ENCODE assay signal across 9 mouse cellular contexts in the genomic region with DNA sequence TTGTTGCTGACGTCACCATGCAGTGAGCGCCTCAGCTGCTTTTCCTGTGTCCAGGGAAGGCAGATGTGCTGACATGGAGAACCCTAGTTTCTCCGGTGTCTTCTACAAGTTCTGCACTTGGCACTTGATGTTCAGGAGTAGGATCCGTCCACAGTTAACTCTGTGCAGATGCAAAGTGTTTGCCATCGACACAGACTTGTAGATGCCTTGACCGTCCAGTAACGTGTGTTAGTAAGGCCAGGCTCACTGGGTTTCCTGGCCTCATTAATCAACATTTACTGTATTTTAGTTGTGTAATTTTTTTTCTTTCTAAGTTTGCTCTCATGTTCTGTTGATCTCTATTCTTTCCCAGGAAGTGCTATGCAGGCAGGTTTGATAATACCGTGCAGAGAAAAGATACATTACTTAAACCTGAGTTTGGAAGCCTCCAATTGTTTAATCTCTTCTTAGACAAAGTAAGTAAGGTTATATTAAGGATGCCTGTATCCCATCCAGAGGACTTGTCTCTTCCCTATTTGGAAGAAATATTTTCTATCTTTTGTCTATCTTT. TPM values are rescaled to one million over a fixed set of nuclear protein-coding genes. Genes with fewer than 3 reads are reported as not detected.
DNase-seq lines count a peak whose midpoint lies in the region; TF ChIP-seq lines count a peak whose summit lies in the region.
"Not testable (repeated sequence)": the region's sequence is repeated elsewhere in the genome, so short reads cannot be mapped to it uniquely, and the experiment has no call there.
"Had no signal": no experiment of that assay in that cellular context is flagged by ENCODE, and none has a peak within 500 bp of the region (broad histone marks: within the 10 kb centered on the region; RNA-seq: fewer than 3 reads in every experiment).

No protein-coding gene starts in this region.

- peak overlapping the region; percentile 59 for H3K4me3 ChIP-seq in embryonic facial prominence, embryonic 10.5 days
- H3K4me3 ChIP-seq in heart, adult 2 months, result peak overlapping the region; percentile 54
- H3K4me3 ChIP-seq in olfactory bulb, adult 2 months (ENCODE audit: insufficient read depth, low read depth, low read length), result peak overlapping the region; percentile 66

- not testable (repeated sequence) for TF ChIP-seq EP300 in heart, adult 2 months (IDR thresholded peaks at IDR 0.05; ENCODE audit: insufficient read depth, low read depth, low read length)

- TF ChIP-seq POLR2A in heart, adult 2 months (IDR thresholded peaks at IDR 0.05; ENCODE audit: insufficient read depth, low read depth, low read length); olfactory bulb, adult 2 months (IDR thresholded peaks at IDR 0.05; ENCODE audit: insufficient read depth, low read depth, low read length): not testable (repeated sequence)

- peak overlapping the region; percentile 26; the same call in 1 of the 2 replicates for H3K27ac ChIP-seq in embryonic facial prominence, embryonic 10.5 days (replicated peaks)
- H3K27ac ChIP-seq in heart, adult 2 months, result peak overlapping the region; percentile 80
- H3K27ac ChIP-seq in olfactory bulb, adult 2 months (ENCODE audit: insufficient read depth, low read depth, low read length), result peak overlapping the region; percentile 31; the same call in 1 of the 2 replicates

- H3K79me2 ChIP-seq in heart, adult 2 months (replicated peaks; ENCODE audit: control insufficient read depth, insufficient read depth, low read length), result not testable (repeated sequence)

- DNase-seq in NIH3T3 (ENCODE audit: low read depth), result peak; percentile 30
- not testable (repeated sequence) for DNase-seq in embryonic facial prominence, embryonic 10.5 days (ENCODE audit: low spot score); heart, adult 2 months
- DNase-seq in induced T-regulatory cell, adult 2 months (ENCODE audit: low read depth), result peak; percentile 65
- DNase-seq in left cerebral cortex, postnatal 25 days (ENCODE audit: low spot score in 2 of 2), result peak; percentile 46 to 50
- DNase-seq in lung, postnatal 10 days, result peak; percentile 13
- DNase-seq in thymus, postnatal 4 days, result peak; percentile 20

- WGBS in embryonic facial prominence, embryonic 10.5 days, result 17% methylated on average over 6 of the region's 8 CpGs
- WGBS in heart, adult 2 months, result 7% methylated on average over 6 of the region's 8 CpGs
- 5% methylated on average over 7 of the region's 8 CpGs for WGBS in olfactory bulb, adult 2 months

- intact Hi-C loops in heart, adult 2 months (cut with DNase I), result loop anchor here (1.0 to 5.0 kb wide), 2 partner anchors 55 to 65 kb away; partner anchors contain the start of gene Zfp119b
- intact Hi-C loops in left cerebral cortex, postnatal 25 days (cut with DNase I), result loop anchor here (5.0 kb wide), 1 partner anchor 55 kb away; the partner anchor contains the start of gene Zfp119b

- H3K4me1 ChIP-seq in embryonic facial prominence, embryonic 10.5 days; heart, adult 2 months (ENCODE audit: control insufficient read depth, insufficient read depth, low read length); olfactory bulb, adult 2 months (ENCODE audit: control insufficient read depth, insufficient read depth, low read length): not testable (repeated sequence)

- peaks cover 22% of the 10 kb centered on the region for H3K36me3 ChIP-seq in embryonic facial prominence, embryonic 10.5 days (replicated peaks)
- not testable (repeated sequence) for H3K36me3 ChIP-seq in heart, adult 2 months (ENCODE audit: control insufficient read depth, insufficient read depth, low read length)

- H3K27me3 ChIP-seq in embryonic facial prominence, embryonic 10.5 days (replicated peaks; ENCODE audit: low read depth, poor library complexity, severe bottlenecking); heart, adult 2 months (ENCODE audit: control insufficient read depth, insufficient read depth, low read length): not testable (repeated sequence)

- not testable (repeated sequence) for TF ChIP-seq CTCF in heart, adult 2 months (IDR thresholded peaks at IDR 0.05); olfactory bulb, adult 2 months (IDR thresholded peaks at IDR 0.05; ENCODE audit: insufficient read depth, low read depth, low read length)

- H3K9me3 ChIP-seq in embryonic facial prominence, embryonic 10.5 days, result not testable (repeated sequence)

- H3K9ac ChIP-seq in heart, adult 2 months (ENCODE audit: low read depth, low read length), result peak overlapping the region; percentile 13; the same call in 1 of the 2 replicates

RNA-seq across cellular contexts. Expression of gene Zfp959, which starts 0.6 kb away (rescaled TPM):
- polyA plus RNA-seq in embryonic facial prominence, embryonic 10.5 days (2016; fragmentation: Nextera tagmentation; extraction: Ambion mirVana), result 13.5 and 15.8 TPM in 2 replicates
- total RNA-seq in heart, adult 2 months (2021), result 1 to 10 TPM; 3.8 TPM
- polyA plus RNA-seq in heart, adult 2 months (2012; rRNA removed), result 1.4 and 2.1 TPM in 2 replicates
- 1 to 10 TPM; 7.6 to 7.7 TPM for total RNA-seq in left cerebral cortex, postnatal 25 days (2021)
- not detected in 2 replicates for polyA plus RNA-seq in olfactory bulb, adult 2 months (2012; ENCODE audit: insufficient read depth, insufficient read length, low replicate concordance, missing spikeins)

RNA-seq across cellular contexts. Expression of gene Zfp119a, which starts 13.8 kb away (rescaled TPM):
- polyA plus RNA-seq in embryonic facial prominence, embryonic 10.5 days (2016; fragmentation: Nextera tagmentation; extraction: Ambion mirVana), result 9.4 and 10.2 TPM in 2 replicates
- 1 to 10 TPM; 4.0 to 4.2 TPM for total RNA-seq in heart, adult 2 months (2021)
- polyA plus RNA-seq in heart, adult 2 months (2012; rRNA removed), result 0.43 and 1.0 TPM in 2 replicates
- total RNA-seq in left cerebral cortex, postnatal 25 days (2021), result 1 to 10 TPM; 7.1 TPM
- not detected in 2 replicates for polyA plus RNA-seq in olfactory bulb, adult 2 months (2012; ENCODE audit: insufficient read depth, insufficient read length, low replicate concordance, missing spikeins)
- polyA plus RNA-seq: adrenal gland, adult 2 months had no signal

RNA-seq across cellular contexts. Expression of gene Zfp119b, which starts 56.8 kb away (rescaled TPM):
- polyA plus RNA-seq in embryonic facial prominence, embryonic 10.5 days (2016; fragmentation: Nextera tagmentation; extraction: Ambion mirVana), result 4.1 and 4.7 TPM in 2 replicates
- 1 to 10 TPM; 2.5 to 3.9 TPM for total RNA-seq in heart, adult 2 months (2021)
- 0.49 and 1.2 TPM in 2 replicates for polyA plus RNA-seq in heart, adult 2 months (2012; rRNA removed)
- 1 to 10 TPM; 3.5 to 4.0 TPM for total RNA-seq in left cerebral cortex, postnatal 25 days (2021)
- not detected in 2 replicates for polyA plus RNA-seq in olfactory bulb, adult 2 months (2012; ENCODE audit: insufficient read depth, insufficient read length, low replicate concordance, missing spikeins)
- polyA plus RNA-seq: adrenal gland, adult 2 months had no signal

RNA-seq across cellular contexts. Expression of gene Ebi3, which starts 60.0 kb away (rescaled TPM):
- polyA plus RNA-seq in embryonic facial prominence, embryonic 10.5 days (2016; fragmentation: Nextera tagmentation; extraction: Ambion mirVana), result 0.98 and 1.4 TPM in 2 replicates
- under 1 TPM; 0.34 to 0.91 TPM for total RNA-seq in heart, adult 2 months (2021)
- polyA plus RNA-seq in heart, adult 2 months (2012; rRNA removed), result 1.3 and 4.1 TPM in 2 replicates
- 1 to 10 TPM; 2.1 to 2.5 TPM for total RNA-seq in left cerebral cortex, postnatal 25 days (2021)
- polyA plus RNA-seq in olfactory bulb, adult 2 months (2012; ENCODE audit: insufficient read depth, insufficient read length, low replicate concordance, missing spikeins), result not detected in 2 replicates

Comparison
In these comparisons a context has a peak if more than half of its experiments do, and no peak if none do; other contexts are left out.
1. H3K27ac ChIP-seq: peak in every context shown above with its lines; median percentile 80 in heart, adult 2 months; 31 in olfactory bulb, adult 2 months; 26 in embryonic facial prominence, embryonic 10.5 days.